In genomic region chrX:52928883-52929282, GRCm38 (mm10) we compare ENCODE assay signal across 7 mouse cellular contexts. TPM values are rescaled to one million over a fixed set of nuclear protein-coding genes. Genes with fewer than 3 reads are reported as not detected.
DNase-seq lines count a peak whose midpoint lies in the region; ATAC-seq and TF ChIP-seq lines count a peak whose summit lies in the region.

No protein-coding gene starts in this region.

- 53% methylated on average over 1 of the region's 1 CpGs for WGBS in kidney, embryonic 15.5 days

- no peaks in the 10 kb centered on the region for H3K27me3 ChIP-seq in kidney, embryonic 15.5 days
- H3K27me3 ChIP-seq in Patski: peaks cover 36% of the 10 kb centered on the region

- in situ Hi-C loops in Patski (cut with MboI; ENCODE audit: low pct_unique_long_range_greater_than_20kb): loop anchor here (10.0 kb wide), 1 partner anchor 56 kb away; the partner anchor contains the start of gene Hprt

- DNase-seq in kidney, postnatal 4 days: peak; percentile 4 to 13
- DNase-seq in Patski (ENCODE audit: low read depth, low spot score): no peak
- DNase-seq in skeletal muscle tissue, adult 2 months (ENCODE audit: low read depth, low spot score): peak; percentile 6
- DNase-seq in right cerebral cortex, postnatal 36 days (ENCODE audit: low spot score in 2 of 2): no peak
- DNase-seq in cerebellum, adult 11 months: no peak

- no peaks in the 10 kb centered on the region for H3K36me3 ChIP-seq in kidney, embryonic 15.5 days

- H3K9ac ChIP-seq in kidney, embryonic 15.5 days: no peak overlapping the region

- POLR2A ChIA-PET in Patski (lab: Charles Lee): no interaction called here

- ATAC-seq in kidney, embryonic 15.5 days (replicated peaks; ENCODE audit: low FRiP score): no peak
- no peak for ATAC-seq in Patski

- CTCF ChIA-PET in Patski (lab: Charles Lee): interaction anchor here (1.1 to 3.4 kb wide), 5 partner anchors 9 to 153 kb away, joined by 3 to 21 read pairs (median 9); no protein-coding TSS in a partner anchor

- no peaks in the 10 kb centered on the region for H3K9me3 ChIP-seq in kidney, embryonic 15.5 days (replicated peaks)

- H3K4me2 ChIP-seq in kidney, embryonic 15.5 days: no peak overlapping the region

- no peak overlapping the region for H3K27ac ChIP-seq in kidney, embryonic 15.5 days
- H3K27ac ChIP-seq in cortical plate, adult 2 months (ENCODE audit: insufficient read depth, low read length): no peak overlapping the region

- no peak for TF ChIP-seq POLR2A in cortical plate, adult 2 months (IDR thresholded peaks at IDR 0.05; ENCODE audit: extremely low read depth, insufficient read depth, low read length)

- no peak overlapping the region for H3K4me3 ChIP-seq in kidney, embryonic 15.5 days (replicated peaks)
- no peak overlapping the region for H3K4me3 ChIP-seq in cortical plate, adult 2 months (ENCODE audit: insufficient read depth, low read length)

- peaks cover 2% of the 10 kb centered on the region; the same call in 1 of the 2 replicates for H3K4me1 ChIP-seq in kidney, embryonic 15.5 days
- no peaks in the 10 kb centered on the region for H3K4me1 ChIP-seq in cortical plate, adult 2 months (ENCODE audit: control insufficient read depth, insufficient read depth, low read length)

- TF ChIP-seq CTCF in Patski (IDR thresholded peaks at IDR 0.05): peak; percentile 80
- TF ChIP-seq CTCF in cortical plate, adult 2 months (IDR thresholded peaks at IDR 0.05; ENCODE audit: extremely low read depth, insufficient read depth, low read length): peak; percentile 33; the same call in 1 of the 2 replicates

RNA-seq across cellular contexts. Expression of gene Phf6, which starts 16.8 kb away (rescaled TPM):
- 44.6 and 50.1 TPM in 2 replicates for polyA plus RNA-seq in kidney, embryonic 15.5 days (2015; fragmentation: Nextera tagmentation; extraction: Ambion mirVana)
- 33.3 TPM for polyA plus RNA-seq in Patski (2021)
- 11.8 and 12.9 TPM in 2 replicates for polyA plus RNA-seq in cortical plate, adult 2 months (2012; rRNA removed)

RNA-seq across cellular contexts. Expression of gene Hprt, which starts 59.1 kb away (rescaled TPM):
- 152 and 173 TPM in 2 replicates for polyA plus RNA-seq in kidney, embryonic 15.5 days (2015; fragmentation: Nextera tagmentation; extraction: Ambion mirVana)
- polyA plus RNA-seq in Patski (2021): 131 TPM
- polyA plus RNA-seq in cortical plate, adult 2 months (2012; rRNA removed): 165 and 171 TPM in 2 replicates

Comparison
In these comparisons a context has a peak if more than half of its experiments do, and no peak if none do; other contexts are left out.
1. DNase-seq: peak in kidney, postnatal 4 days (2 of 2) and skeletal muscle tissue, adult 2 months (single experiment); none in Patski (single experiment), right cerebral cortex, postnatal 36 days (0 of 2) and cerebellum, adult 11 months (single experiment).